Mouse (Mus musculus) testis, adult 2 months (tissue): Measurements from ENCODE around the gene Gys1. TPM values are rescaled to one million over a fixed set of nuclear protein-coding genes. Genes with fewer than 3 reads are reported as not detected.

Experiments
- H3K27ac ChIP-seq: fragments of 200-500 bp; 2 replicates; pipeline ENCODE4 v1.5.1; 2012; ENCODE audit warnings: low read depth, low read length; ENCODE audit not compliant: control insufficient read depth, insufficient read depth
- H3K27me3 ChIP-seq: fragments of 200-500 bp; 2 replicates; pipeline ENCODE4 v1.6.1; 2012; ENCODE audit warnings: mild to moderate bottlenecking, low read length, moderate library complexity; ENCODE audit not compliant: control insufficient read depth, insufficient read depth
- H3K36me3 ChIP-seq: fragments of 200-500 bp; 2 replicates; pipeline ENCODE4 v1.6.1; 2012; ENCODE audit warnings: mild to moderate bottlenecking, low read length; ENCODE audit not compliant: control insufficient read depth, insufficient read depth
- H3K4me1 ChIP-seq: fragments of 200-500 bp; 2 replicates; pipeline ENCODE4 v1.6.1; 2012; ENCODE audit warnings: low read length; ENCODE audit not compliant: control insufficient read depth, insufficient read depth
- H3K4me3 ChIP-seq: fragments of 200-500 bp; 2 replicates; pipeline ENCODE4 v1.5.1; 2012; ENCODE audit warnings: low read depth, mild to moderate bottlenecking, low read length, moderate library complexity, mixed read lengths; ENCODE audit not compliant: control insufficient read depth
- CTCF ChIP-seq: fragments of 200-500 bp; IDR thresholded peaks from 2 replicates; pipeline ENCODE4 v1.5.1; 2012; ENCODE audit warnings: low read depth, mild to moderate bottlenecking, inconsistent platforms, low read length, moderate library complexity; ENCODE audit not compliant: control insufficient read depth, insufficient read depth, insufficient replicate concordance
- POLR2A ChIP-seq: fragments of 200-500 bp; IDR thresholded peaks from 2 replicates; pipeline ENCODE4 v1.6.1; 2012; ENCODE audit warnings: low read depth, mild to moderate bottlenecking, inconsistent platforms, low read length, moderate library complexity; ENCODE audit not compliant: control insufficient read depth
- polyA plus RNA-seq: library from polyadenylated mRNA; depleted of rRNA; stranded (reverse); fragments of >200 nt; gene quantifications from 2 replicates; pipeline ENCODE4 v1.2.3, GENCODE M21; 2012

Gys1 gene
- polyA plus RNA-seq, 1 experiment, result 1.7 TPM

DNA sequence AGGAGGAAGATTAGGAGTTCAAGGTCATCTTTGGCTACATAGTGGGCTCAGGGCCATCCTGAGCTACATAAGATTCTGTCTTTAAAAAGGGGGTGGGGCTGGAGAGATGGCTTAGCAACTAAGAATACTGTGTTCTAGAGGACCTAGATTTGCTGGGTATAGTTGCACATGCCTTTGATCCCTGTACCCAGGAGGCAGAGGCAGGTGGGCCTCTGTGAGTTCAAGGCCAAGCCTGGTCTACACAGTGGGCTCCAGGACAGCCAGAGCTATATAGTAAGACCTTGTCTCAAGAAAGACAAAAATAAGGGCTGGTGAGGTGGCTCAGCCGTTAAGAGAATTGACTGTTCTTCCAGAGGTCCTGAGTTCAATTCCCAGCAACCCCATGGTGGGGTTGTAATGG, 15.3 kb downstream of the Gys1 start:
- no peak overlapping the region for H3K4me3 ChIP-seq
- H3K27me3 ChIP-seq, result no peaks in the 10 kb centered on the region
- H3K36me3 ChIP-seq, result no peaks in the 10 kb centered on the region
- TF ChIP-seq POLR2A (no peak), CTCF (no peak)
- no peak overlapping the region for H3K27ac ChIP-seq
- peaks cover 5% of the 10 kb centered on the region for H3K4me1 ChIP-seq

DNA sequence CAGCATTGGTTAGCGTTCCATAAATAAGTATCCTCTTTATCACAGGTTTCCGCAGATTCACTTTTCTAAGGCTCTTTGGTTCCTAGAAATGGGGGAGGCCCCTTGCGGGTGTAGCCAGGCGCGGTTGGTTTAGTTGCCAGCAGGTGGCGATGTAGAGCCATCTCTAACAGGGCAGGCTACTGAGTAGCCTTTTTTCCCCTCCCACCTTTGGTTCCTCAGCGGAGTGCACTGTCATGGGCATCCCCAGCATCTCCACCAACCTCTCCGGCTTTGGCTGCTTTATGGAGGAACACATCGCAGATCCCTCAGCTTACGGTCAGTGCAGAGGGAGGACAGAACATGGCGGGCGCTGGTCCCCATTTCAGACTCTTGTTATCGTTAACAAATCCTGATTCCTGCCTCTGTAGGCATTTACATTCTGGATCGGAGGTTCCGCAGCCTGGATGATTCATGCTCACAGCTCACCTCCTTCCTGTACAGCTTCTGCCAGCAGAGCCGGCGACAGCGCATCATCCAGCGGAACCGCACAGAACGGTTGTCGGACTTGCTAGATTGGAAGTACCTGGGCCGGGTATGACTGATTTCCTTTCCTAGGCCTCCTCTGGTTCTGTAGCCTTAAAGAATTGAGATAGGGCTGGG, 16.8 kb downstream of the Gys1 start:
- H3K36me3 ChIP-seq, result no peaks in the 10 kb centered on the region
- H3K27me3 ChIP-seq, result no peaks in the 10 kb centered on the region
- peaks cover 5% of the 10 kb centered on the region for H3K4me1 ChIP-seq
- no peak overlapping the region for H3K27ac ChIP-seq
- H3K4me3 ChIP-seq, result peak overlapping the region; percentile 54
- TF ChIP-seq POLR2A, result no peak
- TF ChIP-seq CTCF, result peak; percentile 84; the same call in 1 of the 2 replicates

DNA sequence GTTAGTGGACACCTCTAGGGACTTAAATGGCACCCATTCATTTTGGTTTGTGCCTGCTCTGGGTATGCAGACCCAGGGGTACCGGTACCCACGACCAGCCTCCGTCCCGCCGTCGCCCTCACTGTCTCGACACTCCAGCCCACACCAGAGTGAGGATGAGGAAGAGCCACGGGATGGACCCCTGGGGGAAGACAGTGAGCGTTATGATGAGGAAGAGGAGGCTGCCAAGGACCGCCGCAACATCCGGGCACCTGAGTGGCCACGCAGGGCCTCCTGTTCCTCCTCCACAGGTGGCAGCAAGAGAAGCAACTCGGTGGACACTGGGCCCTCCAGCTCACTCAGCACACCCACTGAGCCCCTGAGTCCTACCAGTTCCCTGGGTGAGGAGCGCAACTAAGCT, 20.3 kb downstream of the Gys1 start:
- H3K4me1 ChIP-seq, result peaks cover 16% of the 10 kb centered on the region
- H3K4me3 ChIP-seq, result no peak overlapping the region
- H3K36me3 ChIP-seq, result no peaks in the 10 kb centered on the region
- no peaks in the 10 kb centered on the region for H3K27me3 ChIP-seq
- H3K27ac ChIP-seq, result no peak overlapping the region
- TF ChIP-seq POLR2A (no peak), CTCF (no peak)

DNA sequence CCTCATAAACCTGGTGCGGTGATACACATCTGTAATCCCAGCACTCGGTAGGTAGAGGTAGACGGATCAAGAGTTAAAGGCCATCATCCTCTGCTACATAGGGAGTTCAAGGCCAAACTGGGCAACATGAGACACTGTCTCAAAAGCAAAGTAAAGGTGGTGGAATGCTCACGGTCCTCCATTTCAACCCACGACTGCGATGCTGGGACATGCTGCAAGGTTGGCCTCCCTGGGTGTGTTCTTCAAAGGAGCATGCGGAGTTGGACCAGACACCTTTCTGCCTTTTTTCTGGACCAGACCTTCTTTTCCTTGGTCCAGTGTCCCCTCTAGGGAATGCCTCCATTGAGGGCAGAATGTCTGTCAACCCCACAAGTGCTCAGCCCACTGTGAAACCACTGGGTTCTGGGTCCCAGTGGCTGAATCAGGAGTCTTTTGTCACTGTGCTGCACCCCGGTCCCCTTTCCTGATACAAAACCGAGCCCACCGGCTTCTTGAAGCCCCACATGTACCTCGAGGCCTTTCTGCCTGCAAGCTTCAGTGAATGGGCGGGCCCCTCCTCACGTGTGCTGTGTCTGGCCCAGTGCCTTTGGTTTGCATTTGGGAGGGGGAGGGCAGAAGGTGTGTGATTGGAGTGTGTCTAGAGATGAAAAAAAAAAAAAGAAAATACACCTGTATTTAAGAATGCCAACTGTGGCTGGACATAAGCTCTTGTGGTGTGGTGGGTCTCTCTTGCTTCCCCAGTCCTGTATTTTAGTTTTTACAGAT, 21.5 kb downstream of the Gys1 start:
- Histone ChIP-seq H3K4me1 (peaks cover 26% of the 10 kb centered on the region), H3K36me3 (no peaks in the 10 kb centered on the region), H3K27ac (no peak overlapping the region), H3K27me3 (no peaks in the 10 kb centered on the region), H3K4me3 (no peak overlapping the region)
- TF ChIP-seq POLR2A (no peak), CTCF (no peak)

DNA sequence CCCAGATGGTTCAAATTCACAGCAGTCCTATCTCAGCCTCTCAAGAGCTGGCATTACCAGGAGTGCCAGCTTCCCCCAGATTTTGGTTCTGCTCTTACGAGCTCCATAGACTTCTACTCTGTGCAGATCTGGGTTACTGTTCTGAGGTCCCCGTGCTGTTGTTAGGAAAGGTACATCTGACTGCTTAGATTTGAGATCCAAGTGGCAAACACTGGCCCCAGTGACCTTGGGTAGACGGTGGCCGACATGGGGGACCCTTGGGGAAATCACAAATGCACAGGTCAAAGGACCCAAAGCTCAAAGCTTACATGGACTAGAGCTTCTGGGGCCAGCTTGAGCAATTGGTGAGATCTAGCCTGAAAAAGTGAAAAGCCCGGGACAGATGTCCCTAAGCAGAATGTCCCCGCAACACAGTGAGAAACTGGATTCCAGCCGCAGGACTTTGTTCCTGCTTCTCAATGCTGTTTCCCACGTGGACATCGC, 22.1 kb downstream of the Gys1 start:
- TF ChIP-seq CTCF, result no peak
- no peak for TF ChIP-seq POLR2A
- Histone ChIP-seq H3K4me1 (peaks cover 22% of the 10 kb centered on the region), H3K27ac (no peak overlapping the region), H3K27me3 (no peaks in the 10 kb centered on the region), H3K4me3 (no peak overlapping the region), H3K36me3 (no peaks in the 10 kb centered on the region)

DNA sequence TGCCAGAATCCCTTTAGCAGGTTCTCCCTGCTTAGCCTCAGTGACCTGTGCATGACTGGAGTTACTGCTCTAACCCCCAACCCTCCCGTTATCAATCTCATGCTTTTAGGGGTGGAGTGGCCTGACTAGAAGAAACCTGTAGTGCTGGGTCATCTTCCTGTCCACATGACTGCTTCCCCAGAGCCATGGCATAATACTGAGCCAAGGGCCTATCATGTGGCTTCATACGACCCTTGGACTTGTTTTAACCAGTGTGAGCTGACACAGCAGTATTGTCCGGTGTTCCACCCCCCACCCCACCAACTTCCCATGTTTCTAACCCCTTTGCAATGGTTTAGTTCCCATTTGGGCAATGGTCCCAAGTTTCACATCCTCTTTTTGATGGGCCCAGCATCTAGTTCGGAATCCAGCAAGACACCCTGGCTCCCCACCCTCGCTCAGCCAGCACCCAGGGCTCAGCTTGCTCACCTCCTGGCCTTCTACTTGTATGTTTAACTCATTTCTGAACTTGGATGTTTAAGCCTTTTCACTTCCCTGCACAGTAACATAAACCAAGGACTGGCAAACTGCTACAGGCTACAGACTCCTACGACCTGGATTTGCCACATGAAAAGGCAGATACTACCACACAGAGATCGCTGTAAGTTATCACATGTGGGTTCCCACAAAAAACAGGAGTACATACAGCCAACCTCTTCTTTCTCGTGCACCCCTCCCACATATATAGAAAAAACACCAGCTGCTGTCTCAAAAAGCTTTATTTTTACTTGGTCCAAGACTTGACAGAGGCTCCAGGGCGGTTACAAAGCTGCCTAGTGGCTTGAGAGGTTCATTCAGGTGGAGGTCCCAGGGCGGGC, 22.8 kb downstream of the Gys1 start:
- no peaks in the 10 kb centered on the region for H3K36me3 ChIP-seq
- no peak overlapping the region for H3K27ac ChIP-seq
- TF ChIP-seq CTCF, result no peak
- no peak for TF ChIP-seq POLR2A
- H3K4me1 ChIP-seq, result peaks cover 21% of the 10 kb centered on the region
- no peak overlapping the region for H3K4me3 ChIP-seq
- H3K27me3 ChIP-seq, result no peaks in the 10 kb centered on the region
